Mouse (Mus musculus) skeletal muscle tissue, adult 2 months (tissue): Measurements from ENCODE around the gene Ascl1.

ENCODE experiments used
- DNase-seq: peaks from one replicate; pipeline ENCODE4 v3.0.0-alpha.2; 2012; ENCODE audit warnings: low read depth, low spot score

Gene Ascl1

DNA sequence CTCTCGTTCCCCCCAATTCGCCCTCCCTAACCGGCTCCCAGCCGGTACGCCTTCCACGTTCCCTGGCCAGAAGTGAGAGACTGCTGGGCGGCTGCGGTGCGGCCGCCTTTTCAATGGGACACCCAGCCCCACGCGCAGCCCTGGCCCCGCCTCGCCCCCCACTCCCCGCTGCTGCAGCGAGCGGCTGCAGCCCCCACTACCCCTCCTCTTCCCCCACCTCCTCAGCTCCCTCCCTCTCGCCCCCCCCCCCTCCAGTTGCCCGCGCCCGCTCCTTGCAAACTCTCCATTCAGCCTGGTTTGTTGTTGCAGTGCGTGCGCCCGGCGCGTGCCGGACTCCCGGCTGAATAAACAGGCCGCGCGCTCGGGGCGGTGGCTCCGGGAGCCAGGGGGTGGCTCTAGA lies at the start of gene Ascl1:
TSS of gene Ascl1 (minus strand) at position 85 of the 400 bp plus-strand sequence.
- DNase-seq = no peak

DNA sequence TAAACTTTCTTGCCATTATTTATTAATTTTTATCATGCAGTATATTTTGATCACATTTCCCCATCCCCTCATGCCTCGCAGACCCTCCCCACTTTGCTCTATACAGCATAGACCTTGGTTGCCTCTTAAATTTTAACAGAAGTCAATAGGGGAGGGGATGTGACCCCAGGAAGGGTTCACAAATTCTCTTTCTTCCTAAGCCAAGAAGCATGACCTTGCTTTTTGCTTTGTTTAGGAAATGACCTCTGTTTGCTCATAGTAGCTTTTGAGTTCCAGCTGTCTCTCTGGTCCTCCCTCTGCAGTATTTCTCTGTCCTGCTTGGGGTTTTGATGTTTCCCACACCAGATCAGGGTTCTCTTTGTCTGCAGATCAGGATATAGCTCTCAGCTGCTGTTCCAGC lies 40.7 kb upstream of the Ascl1 start:
- DNase-seq = no peak

DNA sequence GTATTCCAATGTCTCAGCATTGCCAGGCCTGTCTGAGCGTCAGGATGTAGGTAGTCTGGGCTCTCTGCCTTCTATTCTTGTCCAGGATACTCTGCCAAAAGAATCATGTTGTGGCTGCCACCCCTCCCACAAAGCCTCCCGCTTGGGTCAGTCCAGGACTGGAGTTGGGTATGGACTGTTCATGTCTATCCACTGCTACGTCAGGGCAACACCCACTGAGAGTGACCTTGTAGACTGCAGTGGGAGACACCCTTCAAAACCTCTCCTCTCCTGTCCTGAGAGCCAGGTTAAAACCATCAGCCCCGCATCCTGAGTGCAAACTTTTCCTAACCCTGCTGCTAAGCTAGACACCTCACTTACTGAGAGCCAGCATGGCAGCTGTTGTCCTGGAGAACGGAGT lies 28.2 kb upstream of the Ascl1 start, which contains the start of gene Pah:
TSS of gene Pah (plus strand) at position 150 of the 400 bp plus-strand sequence.
- no peak for DNase-seq

DNA sequence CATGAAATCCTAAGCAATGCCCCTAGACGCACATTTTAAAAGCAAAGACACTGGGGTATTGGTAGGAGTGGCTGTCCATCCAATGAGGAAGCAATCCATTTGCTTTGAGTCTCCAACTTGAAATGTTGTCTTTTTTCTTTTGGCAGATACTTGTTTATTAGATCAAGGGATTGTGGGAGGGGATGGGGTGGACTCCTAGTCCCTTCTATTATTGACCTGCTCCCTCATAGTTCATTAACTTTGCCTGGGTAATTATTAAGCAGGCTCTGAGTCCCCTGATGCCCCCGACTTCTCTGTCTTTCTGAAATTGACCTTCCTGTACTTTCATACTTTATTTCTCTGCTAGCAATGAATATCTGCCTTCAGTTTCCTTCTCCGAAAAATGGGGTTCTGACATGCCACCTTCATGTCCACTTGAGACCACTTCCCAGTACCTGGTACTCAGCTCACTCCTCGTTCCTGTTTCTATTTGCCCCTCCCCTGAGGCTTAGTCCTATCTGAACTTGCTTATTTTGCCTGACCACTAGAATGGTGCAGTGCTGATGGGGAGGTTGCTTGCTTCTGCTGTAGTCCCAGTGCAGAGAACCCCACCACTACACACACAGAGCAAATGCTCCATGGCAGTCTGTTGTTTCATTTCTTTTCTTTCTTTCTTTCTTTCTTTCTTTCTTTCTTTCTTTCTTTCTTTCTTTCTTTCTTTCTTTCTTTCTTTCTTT lies 27.1 kb upstream of the Ascl1 start:
- no peak for DNase-seq

DNA sequence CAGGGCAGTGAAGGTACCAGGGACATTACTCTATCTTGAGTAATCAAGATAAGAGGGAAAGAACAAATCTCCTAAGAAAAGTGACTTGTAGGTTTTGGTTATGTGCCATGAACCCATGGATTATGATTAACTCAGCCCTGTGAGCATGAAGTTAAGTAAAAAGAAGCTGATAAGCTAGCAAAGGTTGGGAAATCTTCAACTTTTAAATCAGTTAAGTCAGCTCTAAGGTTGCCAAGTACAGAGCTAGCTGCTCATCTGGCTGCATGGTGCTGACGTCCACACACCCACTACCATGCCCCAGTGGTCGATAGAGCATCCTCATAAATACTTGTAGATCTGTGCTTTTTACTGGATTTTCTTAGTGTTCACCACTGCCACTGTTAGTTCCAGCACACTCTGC lies 25.1 kb upstream of the Ascl1 start:
- DNase-seq = no peak

DNA sequence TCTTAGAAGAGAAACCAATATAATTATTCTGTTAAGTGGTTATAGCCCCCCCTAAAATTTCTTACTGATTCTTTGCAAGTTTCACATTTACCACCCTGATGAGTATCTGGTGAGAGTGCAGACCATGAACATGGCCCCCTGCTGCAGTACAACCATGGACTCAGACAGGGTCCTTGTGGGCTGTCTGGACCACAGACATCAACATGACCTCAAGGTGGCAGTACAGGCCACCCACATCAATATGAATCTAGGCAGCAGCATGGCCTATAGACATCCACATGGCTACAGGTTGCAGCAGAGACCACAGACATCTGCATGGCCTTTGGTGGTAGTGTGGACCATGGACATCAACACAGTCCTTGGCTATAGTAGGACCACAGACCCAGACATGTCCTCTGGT lies 19.6 kb upstream of the Ascl1 start:
- no peak for DNase-seq

DNA sequence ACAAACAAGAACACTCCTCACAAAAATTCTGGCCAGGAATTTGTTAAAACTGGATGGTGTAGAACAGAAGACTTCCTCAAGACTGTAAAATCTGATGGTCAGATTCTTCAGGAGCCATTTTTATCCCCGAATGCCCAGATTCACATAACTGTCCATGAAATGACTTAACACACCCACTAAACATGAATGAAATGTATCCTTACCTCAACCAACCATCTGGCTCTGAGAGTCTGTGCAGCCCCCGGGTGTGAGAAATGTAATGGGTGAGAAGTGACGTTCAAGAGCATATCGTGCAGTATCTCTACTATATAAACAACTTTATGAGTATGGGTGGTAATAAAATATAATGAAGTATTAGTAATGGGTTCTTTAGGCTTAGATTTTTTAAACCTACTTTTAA lies 15.1 kb upstream of the Ascl1 start:
- DNase-seq = no peak

DNA sequence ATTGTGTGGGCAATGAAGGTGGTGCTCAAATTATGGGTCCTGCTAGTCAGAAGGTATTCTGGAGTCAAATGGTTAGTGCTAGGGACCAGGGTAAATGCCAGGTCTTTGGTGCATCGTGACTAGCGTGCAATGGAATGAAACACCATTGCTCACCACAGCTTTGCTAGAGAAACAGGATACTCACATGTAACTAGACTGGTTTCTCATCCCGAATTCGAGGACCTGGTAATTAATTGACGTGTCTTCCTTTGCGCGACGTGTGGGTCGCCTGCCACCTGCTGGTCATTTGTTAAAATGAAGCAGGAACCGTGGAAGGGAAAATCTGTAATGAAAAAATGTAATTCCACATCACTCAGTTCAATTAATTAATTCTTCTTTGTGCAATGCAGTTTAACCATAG lies 10.5 kb upstream of the Ascl1 start:
- peak; percentile 6 for DNase-seq

DNA sequence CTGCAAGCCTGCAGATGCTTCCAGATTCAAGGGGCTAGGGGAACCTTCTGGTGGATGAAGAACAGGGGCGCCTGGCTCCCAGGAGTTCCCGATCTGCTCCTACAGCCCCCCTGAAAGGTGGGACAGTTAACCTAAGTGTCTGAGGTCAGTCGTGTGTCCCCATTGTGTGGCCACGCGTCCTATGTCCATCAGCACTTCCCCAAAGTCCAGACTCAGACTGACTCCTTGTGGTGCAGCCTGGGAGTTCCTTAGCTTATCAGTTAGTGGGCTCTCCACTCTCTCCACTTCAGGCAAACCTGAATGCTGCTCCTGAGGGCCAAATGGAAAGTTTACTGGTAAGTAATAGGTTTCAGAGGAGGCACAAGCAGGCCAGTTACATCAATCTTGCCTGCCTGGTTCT lies 8.8 kb upstream of the Ascl1 start:
- no peak for DNase-seq

DNA sequence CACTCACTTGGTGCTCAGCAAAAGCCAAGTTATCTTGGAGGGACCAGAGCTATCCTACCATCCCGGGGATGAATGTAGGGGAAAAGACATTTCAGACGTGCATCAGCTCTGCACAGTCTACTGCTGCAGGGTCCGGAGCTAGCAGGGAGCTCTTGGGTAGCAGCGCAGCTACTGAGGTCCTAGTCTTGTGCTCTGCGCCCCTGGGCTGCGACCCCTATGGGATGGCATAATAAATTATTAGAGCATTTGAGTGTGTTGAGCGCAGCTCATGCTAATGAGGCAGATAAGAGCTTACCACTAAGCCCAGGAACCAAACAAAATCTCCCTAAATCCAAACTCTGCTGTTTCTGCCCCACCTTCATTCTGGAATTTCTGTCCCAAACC lies 8.2 kb upstream of the Ascl1 start:
- DNase-seq = no peak

DNA sequence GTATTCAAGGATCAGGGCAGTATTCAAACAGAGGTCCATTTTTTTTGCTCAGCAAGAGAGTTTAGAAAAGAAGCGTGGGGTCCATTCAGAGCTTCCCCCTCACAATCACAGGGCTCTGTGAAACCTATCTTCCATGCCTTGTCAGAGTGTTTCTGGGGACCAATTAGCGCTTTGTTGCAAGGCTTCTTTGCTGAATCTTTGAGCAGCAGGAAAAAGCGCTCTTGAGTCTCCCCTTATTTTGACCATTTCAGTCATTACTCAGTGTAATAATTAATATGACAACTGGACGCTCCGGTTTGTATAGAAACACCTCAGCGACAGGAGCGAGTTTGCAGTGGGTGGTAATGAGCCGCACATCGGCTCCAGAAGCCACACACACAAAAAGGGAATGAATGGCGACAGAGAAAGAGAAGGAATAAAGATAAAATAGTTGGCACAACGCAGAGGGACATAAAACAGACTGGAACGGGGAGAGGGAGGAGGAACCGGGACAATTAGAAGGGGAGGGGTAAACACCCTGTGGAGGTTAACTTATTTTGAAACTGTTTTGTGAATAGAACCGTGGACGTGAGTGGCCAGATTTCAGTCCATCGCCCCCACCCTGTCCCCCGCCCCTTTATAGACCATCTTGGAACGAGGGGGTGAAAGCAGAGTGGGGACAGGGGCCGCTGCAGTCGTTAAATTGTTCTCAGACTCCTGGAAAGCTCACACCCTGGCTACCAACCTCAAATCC lies 7.6 kb upstream of the Ascl1 start:
- no peak for DNase-seq

DNA sequence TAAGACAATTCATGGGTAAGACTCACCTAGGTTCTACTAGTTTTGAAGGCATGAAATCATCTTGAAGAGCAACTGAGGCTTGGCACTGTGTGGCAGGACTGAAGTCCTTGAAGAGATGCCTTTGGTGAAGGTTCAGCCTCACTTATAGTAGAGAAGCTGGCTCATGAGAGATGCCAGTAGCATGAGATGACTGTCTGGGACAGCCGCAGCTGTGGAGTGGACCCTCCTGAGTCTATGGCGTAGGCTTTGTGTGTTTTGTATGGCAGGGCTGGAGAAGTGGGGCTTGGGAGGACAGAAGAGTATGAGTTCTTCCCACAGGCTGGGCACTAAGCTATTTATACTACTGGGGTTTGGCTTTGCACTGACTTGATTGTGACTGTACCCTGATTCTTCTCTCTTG lies 3.6 kb upstream of the Ascl1 start:
- DNase-seq = no peak

DNA sequence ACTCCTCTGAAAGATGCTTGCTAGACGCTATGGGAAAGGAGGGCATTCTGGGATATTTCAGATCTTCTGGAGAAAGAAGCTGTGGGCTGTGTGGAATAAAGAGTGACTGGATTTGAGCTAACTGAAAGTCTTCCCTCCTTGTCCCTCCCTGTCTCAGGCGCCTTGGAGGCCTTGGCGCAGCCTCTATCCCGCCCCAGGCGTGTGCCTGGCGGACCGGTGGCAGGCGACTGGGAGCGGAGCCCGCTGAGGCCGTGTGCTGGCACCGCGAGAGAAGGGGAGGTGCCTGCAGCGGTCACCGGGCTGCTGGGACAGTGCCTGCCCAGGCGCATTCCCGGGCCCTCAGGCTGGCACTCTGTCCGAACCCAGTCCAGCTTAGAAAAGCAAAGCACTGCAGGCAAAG lies 1.1 kb upstream of the Ascl1 start:
- DNase-seq = peak; percentile 5

DNA sequence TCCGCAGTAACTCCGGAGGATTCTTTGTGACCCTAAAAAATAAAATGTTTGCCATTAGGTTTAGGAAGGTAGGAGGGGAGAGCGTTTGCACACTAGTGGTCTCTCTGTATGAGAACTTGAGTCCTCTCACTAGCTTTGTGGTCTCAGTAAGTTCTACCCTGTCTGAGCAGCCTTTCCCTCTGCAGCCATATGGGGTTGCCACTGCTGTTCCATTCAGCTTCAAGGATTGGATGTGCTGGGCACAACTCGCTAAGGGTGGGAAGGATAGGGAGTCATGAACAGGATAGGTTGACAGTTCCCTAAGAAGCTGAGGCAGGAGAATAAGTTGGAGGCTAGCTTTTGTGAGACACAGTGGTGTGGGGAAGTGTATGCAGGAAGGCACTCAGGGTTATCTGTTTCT lies 716 bp upstream of the Ascl1 start:
- no peak for DNase-seq

DNA sequence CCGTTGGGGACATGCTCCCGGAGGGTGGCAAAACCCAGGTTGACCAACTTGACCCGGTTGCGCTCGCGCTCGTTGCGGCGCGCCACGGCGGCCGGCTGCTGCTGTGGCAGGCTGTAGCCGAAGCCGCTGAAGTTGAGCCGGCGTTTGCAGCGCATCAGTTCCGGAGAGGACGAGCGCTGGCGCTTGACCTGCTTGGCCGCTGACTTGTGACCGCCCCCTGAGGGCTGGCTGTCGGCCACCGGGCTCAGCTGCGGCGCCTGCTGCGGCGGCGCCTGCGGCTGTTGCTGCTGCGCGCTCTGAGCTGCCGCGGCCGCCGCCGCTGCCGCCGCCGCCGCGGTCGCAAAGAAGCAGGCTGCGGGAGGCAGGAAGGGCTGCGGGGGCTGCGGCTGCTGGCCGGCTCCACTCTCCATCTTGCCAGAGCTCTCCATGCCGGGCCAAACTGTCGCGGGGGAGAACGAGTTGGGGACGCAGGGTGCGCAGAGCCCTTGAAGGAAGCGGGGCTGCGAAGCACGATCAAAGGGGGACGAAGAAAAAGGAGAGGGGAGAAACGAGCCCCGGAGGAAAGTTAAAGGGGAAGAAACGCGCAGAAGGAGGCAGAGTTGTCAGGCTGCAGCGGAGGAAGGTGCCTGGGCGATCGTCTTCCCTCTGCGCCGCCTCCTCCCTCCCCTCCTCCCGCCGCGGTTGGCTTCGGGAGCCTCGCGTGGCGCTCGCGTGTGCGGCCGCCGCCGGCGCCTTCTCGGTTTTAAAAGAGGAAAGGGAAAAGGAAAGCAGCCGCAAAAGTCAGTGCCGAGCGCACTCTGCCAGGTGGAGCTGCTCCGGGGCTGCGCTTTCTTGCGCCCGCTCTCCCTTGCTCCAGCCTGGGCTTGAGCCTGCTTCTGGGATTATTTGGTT lies 554 bp downstream of the Ascl1 start:
- DNase-seq = peak; percentile 3

DNA sequence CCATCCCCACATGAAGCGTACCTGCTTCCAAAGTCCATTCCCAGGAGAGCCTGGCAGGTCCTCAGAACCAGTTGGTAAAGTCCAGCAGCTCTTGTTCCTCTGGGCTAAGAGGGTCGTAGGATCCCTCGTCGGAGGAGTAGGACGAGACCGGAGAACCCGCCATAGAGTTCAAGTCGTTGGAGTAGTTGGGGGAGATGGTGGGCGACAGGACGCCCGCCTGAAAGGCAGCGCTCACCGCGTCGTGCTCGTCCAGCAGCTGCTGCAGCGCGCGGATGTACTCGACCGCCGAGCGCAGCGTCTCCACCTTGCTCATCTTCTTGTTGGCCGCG lies 1.2 kb downstream of the Ascl1 start:
- DNase-seq = no peak

DNA sequence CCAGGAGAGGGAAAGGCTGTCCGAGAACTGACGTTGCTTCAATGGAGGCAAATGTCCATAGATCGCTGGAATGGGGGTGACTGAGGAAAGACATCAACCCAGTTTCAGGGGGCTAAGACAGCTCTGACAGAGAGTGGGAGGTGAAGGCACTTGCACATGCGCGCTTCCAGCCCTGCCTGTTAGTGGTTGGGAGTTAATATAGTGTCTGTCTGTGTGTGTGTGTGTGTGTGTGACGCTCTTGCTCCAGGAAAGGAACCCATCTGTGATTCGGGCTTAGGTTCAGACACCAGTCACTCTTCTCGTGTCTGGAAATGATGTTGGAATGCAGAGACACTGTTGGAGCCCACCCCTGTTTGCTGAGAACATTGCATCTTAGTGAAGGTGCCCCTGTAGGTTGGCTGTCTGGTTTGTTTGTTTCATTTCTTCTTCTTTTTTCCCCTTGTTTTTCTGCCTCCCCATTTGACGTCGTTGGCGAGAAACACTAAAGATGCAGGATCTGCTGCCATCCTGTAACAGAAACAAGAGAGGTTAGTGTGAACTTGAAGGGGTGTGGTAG lies 1.9 kb downstream of the Ascl1 start:
- DNase-seq = no peak

DNA sequence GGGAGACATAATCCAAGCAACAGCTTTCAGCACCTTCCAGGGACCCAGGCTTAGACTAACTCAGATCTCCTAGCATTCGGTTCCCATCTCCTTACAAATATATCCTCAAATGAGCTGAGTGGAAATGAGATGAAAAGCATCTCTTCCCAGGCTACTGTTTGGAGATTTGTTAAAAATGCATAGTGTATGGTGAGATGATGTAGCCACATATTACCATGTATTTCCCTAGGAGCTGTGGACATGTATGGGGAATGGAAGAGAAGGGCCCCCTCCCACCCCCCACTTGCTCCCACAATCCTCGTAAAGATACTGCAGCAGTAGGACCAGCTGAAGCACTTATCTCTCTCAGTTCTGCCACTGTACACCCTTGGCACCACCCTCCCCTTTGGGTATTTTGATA lies 3.1 kb downstream of the Ascl1 start:
- DNase-seq = no peak

DNA sequence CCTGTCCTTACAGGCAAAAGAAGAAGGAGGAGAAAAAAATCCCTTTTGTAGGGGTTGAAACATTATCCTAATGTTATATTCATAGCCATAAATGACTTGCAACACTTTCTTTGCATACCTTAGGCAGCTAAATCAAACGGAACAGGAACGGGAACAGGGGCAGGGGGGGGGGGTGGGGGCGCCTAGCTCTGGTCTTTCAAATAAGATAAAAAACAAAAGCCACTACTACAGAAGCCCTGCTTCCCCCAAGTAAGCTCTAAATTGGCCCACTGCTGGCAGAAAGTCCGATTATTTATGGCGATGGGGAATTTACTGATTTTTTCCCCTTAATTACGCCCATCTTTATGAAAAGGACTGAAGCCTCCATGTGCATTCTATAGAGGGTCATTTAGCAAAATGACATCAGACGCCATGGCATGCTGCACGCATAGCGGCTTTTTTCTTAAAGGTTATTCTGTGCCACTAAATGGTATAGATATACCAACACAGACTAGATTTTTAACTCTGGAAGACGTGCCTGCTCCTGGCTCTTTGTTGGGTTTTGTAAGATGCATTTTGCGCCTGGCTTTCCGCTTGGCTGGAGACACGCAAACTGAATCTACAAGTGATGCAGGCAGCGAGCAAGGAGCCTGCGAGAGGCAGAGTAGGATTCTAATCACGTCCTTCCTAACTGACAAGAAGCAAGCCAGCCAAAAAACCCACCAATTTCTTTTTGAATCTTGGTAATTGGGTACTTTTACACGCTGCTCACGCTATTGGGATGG lies 4.0 kb downstream of the Ascl1 start:
- no peak for DNase-seq

DNA sequence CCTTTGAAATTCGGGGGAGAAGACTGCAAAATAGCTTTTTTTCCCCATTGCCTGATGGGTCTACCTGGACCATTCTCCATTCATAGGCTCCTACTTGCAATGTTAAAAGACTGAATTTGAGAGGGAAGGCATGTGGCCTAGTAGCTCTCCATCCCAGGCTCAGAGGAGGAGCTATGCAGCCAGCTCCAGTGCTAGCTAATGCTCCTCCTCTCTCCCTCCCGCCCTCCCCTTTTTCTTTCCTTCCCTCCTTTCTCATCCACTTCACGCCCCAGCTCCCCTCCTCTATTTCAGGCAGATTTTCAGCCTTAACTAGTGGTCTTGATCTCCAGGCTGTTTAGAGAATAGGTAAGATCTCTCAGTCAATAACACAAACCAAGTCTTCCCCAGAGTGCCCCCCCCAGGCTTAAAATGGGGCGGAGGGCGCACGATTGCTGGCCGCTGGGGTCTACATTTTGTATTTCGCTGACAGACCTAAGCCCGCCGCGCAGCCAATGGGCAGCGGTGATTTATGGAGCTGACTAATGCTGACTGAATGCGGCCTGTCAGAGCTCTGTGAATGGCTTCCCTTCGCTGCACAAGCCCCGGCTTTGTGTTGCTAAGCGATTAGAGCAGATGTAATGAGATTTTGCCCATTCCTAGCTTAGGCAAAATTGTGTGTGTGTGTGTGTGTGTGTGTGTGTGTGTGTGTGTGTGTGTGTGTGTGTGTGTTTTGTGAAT lies 4.9 kb downstream of the Ascl1 start:
- no peak for DNase-seq
